Mouse (Mus musculus) MEL (cell line): ENCODE data around the gene Ppil6. TPM values are rescaled to one million over a fixed set of nuclear protein-coding genes. Genes with fewer than 3 reads are reported as not detected.

Experiments used
- DNase-seq: peaks from one replicate; pipeline ENCODE4 v3.0.0; 2011; ENCODE audit warnings: low read depth, low spot score
- H3K27ac ChIP-seq: 2 replicates; pipeline ENCODE4 v1.5.1; 2012; ENCODE audit warnings: low read depth, mild to moderate bottlenecking, control low read depth, low read length, moderate library complexity; ENCODE audit not compliant: control insufficient read depth
- H3K27me3 ChIP-seq, 2 experiments: fragments of 150-350 bp in 1 of 2; sonication (generic) in 1 of 2; 2 replicates each; pipeline ENCODE4 v1.6.1; 2012; ENCODE audit warnings: low read length in 2 of 2, mild to moderate bottlenecking in 2 of 2, improper control_type of control experiment in 1 of 2, moderate library complexity in 1 of 2; ENCODE audit not compliant: insufficient read depth in 2 of 2, control insufficient read depth in 1 of 2
- H3K36me3 ChIP-seq, 2 experiments: 2 replicates each; pipeline ENCODE4 v1.6.1; 2012 to 2014; ENCODE audit warnings: low read length in 2 of 2, improper control_type of control experiment in 1 of 2, inconsistent platforms in 1 of 2, mild to moderate bottlenecking in 1 of 2; ENCODE audit not compliant: insufficient read depth in 2 of 2, control insufficient read depth in 1 of 2
- H3K4me1 ChIP-seq, 2 experiments: fragments of 150-350 bp in 1 of 2; sonication (generic) in 1 of 2; 2 replicates each; pipeline ENCODE4 v1.6.1; 2012; ENCODE audit warnings: low read length in 2 of 2, improper control_type of control experiment in 1 of 2, mild to moderate bottlenecking in 1 of 2; ENCODE audit not compliant: insufficient read depth in 2 of 2, control insufficient read depth in 1 of 2
- H3K4me3 ChIP-seq, 2 experiments: fragments of 150-350 bp in 1 of 2; sonication (generic) in 1 of 2; 2 replicates each; pipeline ENCODE4 v1.5.1; 2012; ENCODE audit warnings: low read depth in 2 of 2, low read length in 2 of 2, mild to moderate bottlenecking in 2 of 2, moderate library complexity in 2 of 2, control low read depth in 1 of 2, improper control_type of control experiment in 1 of 2; ENCODE audit not compliant: control insufficient read depth in 1 of 2, insufficient read depth in 1 of 2
- H3K79me2 ChIP-seq: 2 replicates; pipeline ENCODE4 v1.6.1; 2012; ENCODE audit warnings: mild to moderate bottlenecking, low read length, moderate library complexity; ENCODE audit not compliant: control insufficient read depth, poor library complexity, insufficient read depth
- H3K9ac ChIP-seq: 2 replicates; pipeline ENCODE4 v1.6.1; 2012; ENCODE audit warnings: low read depth, mild to moderate bottlenecking, control low read depth, low read length, moderate library complexity; ENCODE audit not compliant: control insufficient read depth, poor library complexity, severe bottlenecking
- H3K9me3 ChIP-seq: fragments of 150-350 bp; sonication (generic); replicated peaks from 2 replicates; pipeline ENCODE4 v1.6.1; 2012; ENCODE audit warnings: mild to moderate bottlenecking, low read length, improper control_type of control experiment, moderate library complexity; ENCODE audit not compliant: insufficient read depth
- E2F4 ChIP-seq: IDR thresholded peaks from 2 replicates; pipeline ENCODE4 v1.6.1; 2011; ENCODE audit warnings: low read depth, low read length, improper control_type of control experiment, borderline replicate concordance
- EP300 ChIP-seq, 2 experiments: IDR thresholded peaks; 2 replicates each; pipeline ENCODE4 v1.6.1; 2011; ENCODE audit warnings: improper control_type of control experiment in 2 of 2, low read length in 2 of 2, low read depth in 1 of 2, mild to moderate bottlenecking in 1 of 2
- GABPA ChIP-seq: IDR thresholded peaks from 2 replicates; pipeline ENCODE4 v1.6.1; 2012; ENCODE audit warnings: low read depth, mild to moderate bottlenecking, inconsistent platforms, low read length, improper control_type of control experiment, moderate library complexity
- GATA1 ChIP-seq: IDR thresholded peaks from 2 replicates; pipeline ENCODE4 v1.6.1; 2011; ENCODE audit warnings: low read depth, low read length, improper control_type of control experiment
- KAT2A ChIP-seq: conservative IDR thresholded peaks from 2 replicates; pipeline ENCODE4 v1.6.1; 2012; ENCODE audit warnings: low read depth, low read length, improper control_type of control experiment, inconsistent platforms
- MAFK ChIP-seq: IDR thresholded peaks from 2 replicates; pipeline ENCODE4 v1.6.1; 2011; ENCODE audit warnings: low read depth, mild to moderate bottlenecking, low read length, improper control_type of control experiment, borderline replicate concordance
- MAZ ChIP-seq: IDR thresholded peaks from 2 replicates; pipeline ENCODE4 v1.6.1; 2012; ENCODE audit warnings: low read depth, mild to moderate bottlenecking, inconsistent platforms, low read length, improper control_type of control experiment
- MXI1 ChIP-seq: IDR thresholded peaks from 2 replicates; pipeline ENCODE4 v1.6.1; 2011; ENCODE audit warnings: mild to moderate bottlenecking, low read depth, low read length, improper control_type of control experiment
- POLR2AphosphoS2 ChIP-seq: IDR thresholded peaks from 2 replicates; pipeline ENCODE4 v1.6.1; 2011; ENCODE audit warnings: low read length, improper control_type of control experiment
- POLR2AphosphoS5 ChIP-seq: IDR thresholded peaks from 2 replicates; pipeline ENCODE4 v1.6.1; 2012; ENCODE audit warnings: low read depth, borderline replicate concordance, mild to moderate bottlenecking, inconsistent platforms, low read length, moderate library complexity, mixed read lengths
- TCF12 ChIP-seq: IDR thresholded peaks from 2 replicates; pipeline ENCODE4 v1.6.1; 2014; ENCODE audit warnings: low read depth, mild to moderate bottlenecking, inconsistent platforms, low read length, improper control_type of control experiment, moderate library complexity
- UBTF ChIP-seq: IDR thresholded peaks from 2 replicates; pipeline ENCODE4 v1.6.1; 2012; ENCODE audit warnings: low read depth, mild to moderate bottlenecking, inconsistent platforms, low read length, improper control_type of control experiment, moderate library complexity, borderline replicate concordance; ENCODE audit not compliant: insufficient read depth
- ZMIZ1 ChIP-seq: IDR thresholded peaks from 2 replicates; pipeline ENCODE4 v1.6.1; 2012; ENCODE audit warnings: low read depth, mild to moderate bottlenecking, inconsistent platforms, low read length, improper control_type of control experiment, moderate library complexity
- ZNF384 ChIP-seq: IDR thresholded peaks from 2 replicates; pipeline ENCODE4 v1.6.1; 2012; ENCODE audit warnings: low read depth, mild to moderate bottlenecking, inconsistent platforms, low read length, improper control_type of control experiment
- polyA plus RNA-seq, 2 experiments: library from polyadenylated mRNA; stranded (reverse) in 1 of 2; unstranded in 1 of 2; fragments of >175 nt in 1 of 2; fragments of >200 nt in 1 of 2; gene quantifications; 2 replicates each; pipeline versions ENCODE4 v1.2.1 to v1.2.4; 2012; ENCODE audit warnings: low replicate concordance in 2 of 2, low read depth in 1 of 2; ENCODE audit not compliant: insufficient read length in 2 of 2, insufficient read depth in 1 of 2, missing spikeins in 1 of 2
- total RNA-seq: library from RNA; depleted of rRNA; stranded (reverse); fragments of 300-350 nt; gene quantifications from 2 replicates; pipeline ENCODE4 v1.2.3, GENCODE M21; 2012

Ppil6 gene
- total and polyA plus RNA-seq, 3 experiments: not detected

DNA sequence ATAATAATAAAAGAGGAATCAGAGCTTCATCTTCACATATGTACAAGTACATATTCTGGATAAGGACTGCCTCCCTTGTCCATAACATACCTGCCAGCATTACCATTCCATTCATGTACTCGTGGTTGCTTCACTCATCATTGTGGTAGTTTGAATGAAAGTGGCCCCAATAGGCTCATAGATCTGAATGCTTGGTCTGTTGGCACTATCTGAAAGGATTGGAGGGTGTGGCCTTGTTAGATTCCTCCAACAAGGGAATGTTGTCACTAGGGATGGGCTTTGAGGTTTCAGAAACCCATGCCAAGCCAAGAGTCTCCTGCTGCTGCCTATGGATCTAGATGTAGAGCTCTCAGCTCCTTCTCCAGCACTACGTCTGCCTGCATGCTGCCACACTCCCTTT is 45.8 kb downstream of the Ppil6 start:
- Histone ChIP-seq H3K36me3 (no peaks in the 10 kb centered on the region; a peak in 1 of 4 replicates), H3K27ac (no peak overlapping the region), H3K27me3 (no peaks in the 10 kb centered on the region), H3K79me2 (no peaks in the 10 kb centered on the region), H3K4me3 (no peak overlapping the region), H3K9ac (no peak overlapping the region), H3K9me3 (no peaks in the 10 kb centered on the region), H3K4me1 (no peaks in the 10 kb centered on the region)
- no peak for DNase-seq
- TF ChIP-seq EP300 (IDR thresholded peaks at IDR 0.05; ENCODE audit: low read depth in 1 of 2, low read length in 2 of 2): no peak
- TF ChIP-seq KAT2A: no peak
- TF ChIP-seq MAZ: no peak
- TF ChIP-seq ZNF384: no peak
- no peak for TF ChIP-seq ZMIZ1
- no peak for TF ChIP-seq TCF12
- no peak for TF ChIP-seq E2F4

DNA sequence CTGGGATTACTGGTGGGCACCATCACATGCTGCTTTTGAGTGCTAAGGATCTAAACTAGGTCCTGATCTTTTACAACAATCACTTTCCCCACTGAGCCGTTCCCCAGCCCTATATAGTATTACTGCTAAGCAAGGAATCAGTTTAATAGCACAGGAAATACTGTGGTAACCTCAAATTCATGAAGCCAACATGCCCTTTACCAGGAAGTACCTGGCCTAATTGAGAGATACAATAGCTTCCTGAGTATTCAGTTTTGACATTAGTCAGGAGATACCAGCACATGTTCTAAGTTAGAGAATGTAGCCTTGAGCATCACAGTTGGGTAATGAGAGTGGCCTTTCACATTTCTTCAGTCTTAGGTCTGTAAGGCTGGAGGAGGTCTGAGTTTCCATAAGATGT is 46.5 kb downstream of the Ppil6 start:
- DNase-seq: no peak
- H3K27ac ChIP-seq: no peak overlapping the region
- H3K9ac ChIP-seq: no peak overlapping the region
- no peak overlapping the region for H3K4me3 ChIP-seq
- no peaks in the 10 kb centered on the region for H3K9me3 ChIP-seq
- no peaks in the 10 kb centered on the region for H3K79me2 ChIP-seq
- no peaks in the 10 kb centered on the region for H3K4me1 ChIP-seq
- H3K27me3 ChIP-seq: no peaks in the 10 kb centered on the region
- no peak for TF ChIP-seq ZMIZ1
- H3K36me3 ChIP-seq: no peaks in the 10 kb centered on the region; a peak in 1 of 4 replicates

DNA sequence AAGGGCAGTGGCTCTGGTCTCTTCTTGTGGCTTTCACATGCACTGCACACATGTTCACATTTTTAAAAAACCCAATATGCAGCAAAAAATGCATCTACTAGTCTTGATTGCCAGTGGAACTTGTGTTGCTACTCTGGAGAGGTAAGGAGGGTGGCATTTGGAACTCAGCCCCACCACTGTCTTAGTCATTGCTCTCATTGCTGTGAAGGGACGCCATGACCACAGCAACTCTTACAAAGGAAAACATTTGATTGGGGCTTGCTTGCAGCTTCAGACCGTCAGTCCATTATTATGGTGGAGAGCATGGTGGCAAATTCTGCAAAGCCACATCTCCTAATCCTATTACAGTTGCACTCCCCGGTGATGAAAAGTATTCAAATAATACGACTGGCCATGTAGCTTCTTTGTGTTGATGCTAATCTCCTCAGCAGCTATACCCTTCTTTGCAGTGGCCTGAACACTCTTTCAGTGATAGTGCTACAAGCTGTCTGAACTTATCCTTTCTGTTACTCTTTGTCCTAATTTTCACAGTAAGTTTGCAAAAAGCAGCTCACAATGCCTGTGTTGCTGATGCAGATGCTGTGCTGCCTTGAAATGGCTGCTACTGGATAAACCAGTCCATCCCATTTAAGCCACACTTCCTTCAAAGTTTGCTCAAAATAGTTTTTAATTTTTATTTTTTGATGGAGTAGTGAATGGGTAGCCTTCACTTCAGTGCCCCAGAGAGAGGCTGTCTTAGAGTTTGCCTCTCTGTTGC is 47.2 kb downstream of the Ppil6 start:
- no peaks in the 10 kb centered on the region for H3K27me3 ChIP-seq
- no peaks in the 10 kb centered on the region for H3K79me2 ChIP-seq
- no peak overlapping the region for H3K9ac ChIP-seq
- TF ChIP-seq POLR2AphosphoS2 (no peak), POLR2AphosphoS5 (no peak), GABPA (no peak), UBTF (no peak), MAFK (no peak), MXI1 (no peak), GATA1 (no peak)
- TF ChIP-seq, all 39 proteins: peak for 0
- no peaks in the 10 kb centered on the region; a peak in 1 of 4 replicates for H3K36me3 ChIP-seq
- no peak overlapping the region for H3K27ac ChIP-seq
- no peaks in the 10 kb centered on the region for H3K9me3 ChIP-seq
- no peak overlapping the region for H3K4me3 ChIP-seq
- no peak for DNase-seq
- H3K4me1 ChIP-seq: no peaks in the 10 kb centered on the region
